Mouse (Mus musculus) heart, adult 8-10 months (tissue): ENCODE data around the gene Zdhhc8. TPM values are rescaled to one million over a fixed set of nuclear protein-coding genes. Genes with fewer than 3 reads are reported as not detected.

Experiments
- DNase-seq: peaks from one replicate; pipeline ENCODE4 v3.0.0; 2022; ENCODE audit warnings: low spot score
- total RNA-seq, 4 experiments: library from RNA; stranded (reverse); gene quantifications; 2 replicates each; pipeline ENCODE4 v1.2.4; 2022

Gene Zdhhc8
- total RNA-seq: 10 to 100 TPM; 19.5 to 24.0 (median 20.8) TPM

DNA sequence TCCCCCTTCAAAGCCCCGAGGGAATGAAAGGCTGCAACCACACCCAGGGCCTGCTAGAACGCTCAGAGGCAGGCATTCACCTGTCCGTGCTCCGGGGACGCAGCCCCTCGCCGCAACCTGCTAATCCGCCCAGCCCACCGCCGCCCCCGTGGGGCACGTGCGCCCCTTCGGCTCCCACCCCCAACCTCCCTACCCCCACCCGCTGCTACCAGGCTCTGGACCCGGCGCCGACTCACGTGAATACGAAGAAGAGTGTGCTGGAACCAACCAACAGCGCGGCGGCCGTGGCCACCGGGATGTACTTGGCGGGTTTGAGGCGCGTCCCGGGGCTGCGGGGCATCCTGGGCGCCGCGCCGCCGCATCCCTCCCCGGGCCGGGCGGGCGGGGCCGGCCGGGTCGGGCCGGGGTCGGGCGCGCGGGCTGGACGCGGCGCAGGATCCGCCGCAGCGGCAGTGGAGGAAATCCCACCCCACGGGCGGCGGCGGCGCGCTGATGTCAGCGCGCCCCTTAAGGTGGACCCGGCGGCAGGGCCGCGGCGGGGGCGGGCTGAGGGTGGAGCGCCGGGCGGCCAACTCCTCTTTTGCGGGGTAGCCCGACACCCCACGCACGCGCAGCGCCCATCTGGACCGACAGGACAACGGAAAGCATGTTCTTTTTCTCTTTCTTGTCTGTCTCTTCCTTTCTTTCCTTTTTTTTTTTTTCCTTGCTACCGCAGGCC is at the start of gene Zdhhc8:
Gene Zdhhc8 (minus strand): TSS at position 466 of the 718 bp plus-strand sequence.
- DNase-seq: peak; percentile 54

DNA sequence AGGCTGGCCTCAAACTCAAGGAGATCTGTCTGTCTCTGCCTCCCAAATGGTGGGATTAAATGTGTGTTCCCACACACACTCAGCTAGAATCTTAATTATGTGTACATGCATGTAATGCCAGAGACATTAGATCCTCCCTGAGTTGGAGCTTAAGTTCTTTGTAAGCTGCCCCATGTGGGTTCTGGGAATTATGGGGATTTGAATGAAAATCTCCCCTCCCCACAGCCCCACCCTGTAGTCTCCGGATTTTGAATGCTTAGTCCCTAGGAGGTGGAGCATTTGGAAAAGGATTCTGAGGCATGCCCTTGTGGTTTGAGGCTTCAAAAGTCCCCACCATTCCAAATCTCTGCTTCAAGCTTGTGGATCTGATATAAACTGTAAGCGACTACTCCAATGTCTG is 40.2 kb upstream of the Zdhhc8 start:
- DNase-seq: no peak

DNA sequence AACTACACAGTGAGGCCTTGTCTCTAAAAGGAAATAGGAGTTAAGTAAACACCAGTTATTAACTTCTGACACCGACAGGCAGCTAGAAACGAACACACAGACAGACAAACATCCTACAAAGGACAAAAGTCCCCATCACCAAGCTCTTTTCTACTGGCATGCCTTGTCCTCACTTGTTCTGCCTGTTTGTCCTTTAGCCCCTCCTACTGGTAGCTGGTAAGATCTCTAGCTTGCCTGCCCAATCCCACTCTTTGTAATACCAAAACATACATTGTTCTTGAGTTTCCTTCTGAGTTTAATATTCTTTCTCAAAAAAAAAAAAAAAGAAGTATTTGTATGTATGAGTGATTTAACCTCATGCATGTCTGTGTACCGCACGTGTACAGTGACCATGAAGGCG is 33.2 kb upstream of the Zdhhc8 start:
- DNase-seq: no peak

- no peak for DNase-seq
Measured at GRCm38 (mm10) chr16:18265024-18265423, 30.1 kb upstream of the Zdhhc8 start.

DNA sequence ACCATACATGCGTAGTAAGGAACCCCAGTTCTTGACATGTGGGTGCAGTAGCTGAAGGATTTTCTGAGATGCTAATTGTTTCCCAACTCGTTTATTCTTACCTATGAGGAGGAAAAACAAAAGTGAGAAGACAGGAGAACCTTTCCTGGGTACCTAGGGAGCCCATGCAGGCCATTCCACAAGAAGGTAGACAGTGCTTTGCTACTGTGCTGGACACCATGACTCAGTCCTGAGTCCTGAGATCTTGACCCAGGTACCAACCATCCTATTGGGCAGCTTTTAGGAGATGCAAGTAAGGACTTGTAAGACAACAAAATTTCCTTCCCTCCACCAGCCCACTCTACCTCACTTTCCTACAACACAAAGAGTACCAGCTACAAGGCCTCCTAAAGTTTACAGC is 23.3 kb upstream of the Zdhhc8 start, which contains the start of gene Gm49776:
Gene Gm49776 (minus strand): TSS at position 101 of the 400 bp plus-strand sequence.
- no peak for DNase-seq

GRCm38 (mm10) chr16:18253866-18254265 is 18.9 kb upstream of the Zdhhc8 start:
- DNase-seq: no peak

GRCm38 (mm10) chr16:18252736-18253135 is 17.8 kb upstream of the Zdhhc8 start:
- DNase-seq: no peak

DNA sequence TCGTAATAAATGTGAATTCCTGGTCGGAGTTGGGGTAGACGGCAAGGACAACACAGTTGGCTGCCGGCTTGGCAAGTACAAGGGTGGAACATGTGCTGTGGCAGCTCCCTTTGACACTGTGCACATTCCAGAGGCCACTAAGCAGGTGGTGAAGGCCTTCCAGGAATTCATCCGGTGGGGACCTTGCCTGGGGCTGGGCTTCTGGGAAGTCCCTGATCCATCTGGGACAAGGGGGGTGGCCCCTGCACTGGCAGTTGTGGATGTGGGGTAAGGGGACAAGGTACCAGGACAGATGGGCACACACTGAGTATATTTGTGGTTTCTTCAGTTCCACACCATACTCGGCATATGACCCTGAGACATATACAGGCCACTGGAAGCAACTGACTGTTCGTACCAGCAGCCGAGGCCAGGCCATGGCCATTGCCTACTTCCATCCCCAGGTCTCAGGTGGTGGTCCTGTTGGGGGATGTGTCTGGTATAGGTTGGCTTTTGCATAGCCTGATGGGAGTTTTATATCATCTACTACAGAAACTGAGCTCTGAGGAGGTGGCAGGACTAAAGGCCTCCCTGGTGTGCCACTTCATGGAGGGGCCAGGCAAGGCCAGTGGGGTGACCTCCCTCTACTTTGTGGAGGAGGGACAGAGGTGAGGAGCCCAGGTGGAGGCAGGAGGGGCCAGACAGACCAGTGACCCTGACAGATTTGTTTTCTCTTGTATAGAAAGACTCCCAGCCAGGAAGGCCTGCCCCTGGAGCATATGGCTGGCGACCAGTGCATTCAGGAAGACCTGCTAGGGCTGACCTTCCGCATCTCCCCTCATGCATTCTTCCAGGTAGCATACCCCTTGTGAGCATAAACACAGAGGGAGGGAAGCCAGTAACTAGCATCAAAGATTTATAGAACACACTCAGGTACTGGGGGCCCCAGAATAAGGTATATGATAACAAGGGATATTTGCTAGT is 16.2 kb upstream of the Zdhhc8 start:
- DNase-seq: no peak

DNA sequence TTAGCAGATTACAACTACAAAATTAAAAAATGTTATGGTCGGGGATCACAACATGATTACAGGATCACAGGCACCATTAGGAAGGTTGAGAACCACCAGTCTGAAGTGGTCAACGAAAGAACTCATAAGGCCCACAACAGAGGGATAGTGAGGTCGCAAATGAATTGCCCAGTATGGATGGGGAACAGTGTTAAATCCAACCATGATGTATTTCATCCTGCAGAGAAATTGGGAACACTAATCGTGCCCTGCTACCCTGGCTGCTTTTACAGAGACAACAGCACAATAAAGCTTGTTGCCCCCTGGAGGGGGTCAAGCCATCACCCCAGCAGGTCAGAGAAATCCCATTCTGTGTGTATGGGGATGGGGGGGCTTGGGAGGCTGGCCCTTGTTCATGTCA is 15.3 kb upstream of the Zdhhc8 start:
- DNase-seq: no peak

DNA sequence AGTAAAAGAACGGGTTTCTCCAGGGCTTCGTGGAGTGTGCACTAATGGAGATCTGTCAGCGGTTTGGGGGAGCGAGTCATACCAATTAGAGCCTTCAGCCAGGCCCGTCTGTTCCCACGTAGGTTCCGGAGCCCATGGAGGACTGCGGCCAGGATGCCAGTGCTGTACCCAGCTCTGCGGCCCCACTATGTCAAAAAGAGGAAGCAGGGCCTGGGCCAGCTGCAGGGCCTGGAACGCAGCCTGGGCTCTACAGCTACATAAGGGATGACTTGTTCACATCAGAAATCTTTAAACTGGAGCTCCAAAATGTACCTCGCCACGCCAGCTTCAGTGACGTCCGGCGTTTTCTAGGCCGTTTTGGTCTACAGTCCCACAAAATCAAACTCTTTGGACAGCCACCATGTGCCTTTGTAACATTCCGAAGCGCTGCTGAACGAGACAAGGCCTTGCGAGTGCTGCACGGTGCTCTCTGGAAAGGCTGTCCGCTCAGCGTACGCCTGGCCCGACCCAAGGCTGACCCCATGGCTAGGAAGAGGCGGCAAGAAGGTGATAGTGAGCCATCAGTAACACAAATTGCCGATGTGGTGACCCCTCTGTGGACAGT is 14.5 kb upstream of the Zdhhc8 start:
- peak; percentile 47 for DNase-seq

DNA sequence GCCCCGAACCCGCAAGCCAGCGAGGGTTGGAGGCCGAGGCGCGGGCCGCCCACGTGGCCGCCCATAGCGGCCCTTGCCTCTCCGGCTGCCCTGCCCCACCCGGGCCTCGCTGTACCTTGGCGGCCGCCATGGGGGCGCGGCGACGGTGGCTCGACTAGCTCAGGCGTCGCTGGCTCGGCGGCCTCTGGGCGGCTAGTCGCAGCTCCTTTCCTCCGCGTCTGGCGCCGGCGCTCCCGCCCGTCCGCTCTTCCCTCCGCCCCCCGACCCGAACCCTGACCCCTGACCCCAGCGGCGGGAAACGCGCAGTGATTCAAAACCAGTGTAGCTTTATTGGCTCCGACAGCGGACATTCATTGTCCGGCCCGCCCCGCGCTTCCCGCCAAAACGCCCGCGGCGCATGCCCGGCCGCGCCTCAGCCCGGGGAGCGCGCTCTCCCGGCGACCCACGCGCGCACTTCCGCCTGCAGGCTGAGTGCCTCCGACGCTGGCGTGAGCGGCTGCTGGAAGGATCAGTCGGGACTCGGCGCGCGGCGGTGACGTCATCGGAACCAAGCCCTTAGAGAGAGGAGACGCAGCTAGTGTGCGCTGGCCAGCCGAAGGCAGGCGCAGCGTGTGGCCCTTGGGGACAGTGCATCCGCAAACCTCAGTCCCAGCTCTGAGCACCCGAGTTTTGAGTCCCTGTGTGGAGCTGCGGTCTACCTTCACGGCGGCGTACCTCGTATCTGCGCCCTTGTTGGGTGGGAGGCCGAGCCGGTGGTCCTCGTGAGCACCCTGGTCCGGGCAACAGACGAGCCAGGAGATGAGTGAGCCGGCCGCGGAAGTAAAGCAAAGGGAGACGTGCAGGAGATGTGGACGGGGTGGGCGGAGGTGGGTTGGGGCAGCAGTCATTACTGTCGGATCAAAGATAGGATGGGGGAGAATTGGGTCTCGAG is 13.8 kb upstream of the Zdhhc8 start, which contains the start of the genes Trmt2a and Ranbp1:
Gene Trmt2a (plus strand): TSS at position 247 of the 931 bp plus-strand sequence.
Gene Ranbp1 (minus strand): TSS at position 300 of the 931 bp plus-strand sequence.
- DNase-seq: peak; percentile 96

GRCm38 (mm10) chr16:18247521-18248399 is 12.8 kb upstream of the Zdhhc8 start:
- DNase-seq: no peak

DNA sequence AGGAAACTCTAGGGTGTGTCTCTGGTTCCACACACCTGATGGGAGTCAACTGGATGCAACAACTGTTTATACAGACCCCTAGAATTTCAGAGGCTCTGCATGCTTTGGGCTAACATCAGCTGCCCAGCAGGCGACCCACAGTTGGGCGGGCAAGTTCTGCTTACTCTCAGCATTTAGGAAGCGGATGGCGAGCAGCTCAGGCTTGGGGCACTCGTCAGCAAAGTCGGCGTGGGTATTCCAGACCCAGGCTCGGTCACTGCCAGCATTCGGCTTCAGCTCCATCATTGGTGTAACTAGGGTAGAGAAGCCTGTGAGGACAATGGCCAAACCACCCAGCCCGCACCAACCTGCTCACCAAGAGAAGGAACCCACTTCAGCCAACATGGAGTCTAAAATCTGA is 6.6 kb upstream of the Zdhhc8 start:
- no peak for DNase-seq

GRCm38 (mm10) chr16:18236676-18237501 is 2.0 kb upstream of the Zdhhc8 start:
- no peak for DNase-seq

GRCm38 (mm10) chr16:18235389-18236065 is 591 bp upstream of the Zdhhc8 start:
- DNase-seq: peak; percentile 73

DNA sequence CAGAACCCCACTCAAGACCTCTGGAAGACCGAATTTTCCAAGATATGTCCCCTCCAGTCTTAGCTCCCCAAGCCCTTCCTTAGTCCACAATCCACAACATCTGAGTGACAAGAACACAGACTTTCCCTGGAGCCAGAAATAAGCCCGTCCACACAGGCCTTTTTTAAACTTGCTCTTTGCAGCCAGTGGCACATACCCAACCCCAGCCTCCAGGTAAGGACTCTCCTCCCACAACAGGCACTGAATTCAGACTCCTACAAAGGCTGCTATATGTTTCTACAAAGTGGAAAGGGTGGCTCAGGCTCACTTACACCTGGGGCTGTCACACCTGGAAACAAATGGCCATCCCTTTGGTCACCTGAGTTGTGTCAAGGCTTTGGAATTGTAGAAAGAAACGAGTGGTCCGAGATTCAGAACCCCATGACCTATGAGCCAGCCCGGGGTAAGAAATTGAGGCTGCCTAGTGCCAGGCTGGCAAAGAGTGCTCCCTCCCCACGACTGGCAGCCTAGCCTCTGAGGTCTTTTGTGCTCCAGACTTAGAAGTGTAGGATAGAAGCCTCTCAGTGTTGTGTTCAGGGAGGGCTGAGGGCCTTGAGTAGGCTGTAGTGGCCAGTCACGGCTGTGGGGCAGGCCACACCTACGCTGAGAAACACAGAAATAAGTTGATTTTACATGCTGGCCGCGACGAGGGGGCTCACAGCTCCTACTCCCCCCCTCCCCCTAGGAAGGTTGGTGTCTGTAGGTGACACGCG is 841 bp downstream of the Zdhhc8 start:
- no peak for DNase-seq

DNA sequence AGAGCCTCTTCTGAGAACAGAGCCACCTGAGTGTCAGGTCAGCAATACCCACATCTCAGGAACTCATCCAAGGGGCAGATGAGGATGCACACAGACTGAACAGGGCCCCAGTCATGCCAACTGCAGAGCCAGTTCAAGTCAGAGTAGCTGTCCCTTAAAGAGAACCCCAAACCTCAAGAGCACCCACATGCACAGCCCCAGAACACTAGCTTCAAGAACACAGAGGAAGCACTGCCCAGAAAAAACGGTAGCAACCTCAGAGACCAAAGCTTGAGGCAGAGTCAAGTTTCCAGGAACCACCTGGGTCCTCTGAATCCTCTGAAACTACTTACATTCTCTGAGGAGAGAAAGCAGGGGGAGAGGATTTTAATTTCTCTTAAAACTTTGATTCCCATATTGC is 1.5 kb downstream of the Zdhhc8 start:
- no peak for DNase-seq

DNA sequence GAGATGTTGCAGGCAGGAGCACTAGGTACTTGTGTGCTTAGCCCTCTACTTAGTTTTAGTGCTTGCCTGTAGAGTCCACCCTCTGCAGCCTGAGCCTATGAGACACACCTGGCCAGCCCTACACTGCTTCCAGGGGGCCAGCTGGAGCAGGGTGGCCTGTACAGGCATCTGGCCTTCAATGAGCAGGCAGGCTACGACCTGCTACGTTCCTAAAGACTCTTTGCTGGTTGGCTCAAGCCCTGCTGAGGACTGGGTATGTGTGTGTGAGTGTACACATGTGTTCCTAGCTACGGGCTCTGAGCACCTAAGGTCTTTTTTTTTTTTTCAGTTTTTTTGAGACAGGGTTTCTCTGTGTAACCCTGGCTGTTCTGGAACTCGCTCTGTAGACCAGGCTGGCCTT is 3.5 kb downstream of the Zdhhc8 start:
- DNase-seq: no peak
